Mouse (Mus musculus): Measurements from ENCODE around the gene Sypl.

The Sypl gene

GRCm38 (mm10) chr12:32953596-32954215 is at the start of gene Sypl:
Sypl (plus strand) TSS chr12:32953891.
- peak; percentile 98 for DNase-seq

GRCm38 (mm10) chr12:32909686-32910085 is 44.0 kb upstream of the Sypl start:
- no peak for DNase-seq

GRCm38 (mm10) chr12:32910092-32910491 is 43.6 kb upstream of the Sypl start:
- DNase-seq: peak; percentile 80

- DNase-seq: peak; percentile 53
Observed at GRCm38 (mm10) chr12:32910560-32911194, 43.0 kb upstream of the Sypl start.

- DNase-seq: no peak
Observed at GRCm38 (mm10) chr12:32911569-32911968, 42.1 kb upstream of the Sypl start.

- DNase-seq: no peak
Observed at GRCm38 (mm10) chr12:32912772-32913171, 40.9 kb upstream of the Sypl start.

- DNase-seq: no peak
Observed at GRCm38 (mm10) chr12:32918683-32919082, 35.0 kb upstream of the Sypl start.

- DNase-seq: no peak
Observed at GRCm38 (mm10) chr12:32919091-32919490, 34.6 kb upstream of the Sypl start.

GRCm38 (mm10) chr12:32919527-32919926 is 34.2 kb upstream of the Sypl start:
- DNase-seq: no peak

- DNase-seq: peak; percentile 90
Observed at GRCm38 (mm10) chr12:32920185-32920788, 33.4 kb upstream of the Sypl start.

- no peak for DNase-seq
Observed at GRCm38 (mm10) chr12:32921071-32921470, 32.6 kb upstream of the Sypl start.

GRCm38 (mm10) chr12:32921532-32922131 is 32.1 kb upstream of the Sypl start:
- no peak for DNase-seq

GRCm38 (mm10) chr12:32924245-32924644 is 29.4 kb upstream of the Sypl start:
- DNase-seq: no peak

- peak; percentile 52 for DNase-seq
Observed at GRCm38 (mm10) chr12:32926331-32927172, 27.1 kb upstream of the Sypl start.

- DNase-seq: no peak
Observed at GRCm38 (mm10) chr12:32927231-32927835, 26.4 kb upstream of the Sypl start.

GRCm38 (mm10) chr12:32928180-32928579 is 25.5 kb upstream of the Sypl start:
- DNase-seq: no peak

- no peak for DNase-seq
Observed at GRCm38 (mm10) chr12:32929831-32930513, 23.7 kb upstream of the Sypl start.

GRCm38 (mm10) chr12:32930566-32930965 is 23.1 kb upstream of the Sypl start:
- DNase-seq: no peak

GRCm38 (mm10) chr12:32936246-32936946 is 17.3 kb upstream of the Sypl start:
- DNase-seq: peak; percentile 17

GRCm38 (mm10) chr12:32941141-32941540 is 12.6 kb upstream of the Sypl start:
- no peak for DNase-seq

- peak; percentile 73 for DNase-seq
Observed at GRCm38 (mm10) chr12:32943347-32943746, 10.3 kb upstream of the Sypl start.

All from lung, postnatal 10 days (tissue).